Comparison of ENCODE assay signal across 8 mouse cellular contexts in the genomic region with DNA sequence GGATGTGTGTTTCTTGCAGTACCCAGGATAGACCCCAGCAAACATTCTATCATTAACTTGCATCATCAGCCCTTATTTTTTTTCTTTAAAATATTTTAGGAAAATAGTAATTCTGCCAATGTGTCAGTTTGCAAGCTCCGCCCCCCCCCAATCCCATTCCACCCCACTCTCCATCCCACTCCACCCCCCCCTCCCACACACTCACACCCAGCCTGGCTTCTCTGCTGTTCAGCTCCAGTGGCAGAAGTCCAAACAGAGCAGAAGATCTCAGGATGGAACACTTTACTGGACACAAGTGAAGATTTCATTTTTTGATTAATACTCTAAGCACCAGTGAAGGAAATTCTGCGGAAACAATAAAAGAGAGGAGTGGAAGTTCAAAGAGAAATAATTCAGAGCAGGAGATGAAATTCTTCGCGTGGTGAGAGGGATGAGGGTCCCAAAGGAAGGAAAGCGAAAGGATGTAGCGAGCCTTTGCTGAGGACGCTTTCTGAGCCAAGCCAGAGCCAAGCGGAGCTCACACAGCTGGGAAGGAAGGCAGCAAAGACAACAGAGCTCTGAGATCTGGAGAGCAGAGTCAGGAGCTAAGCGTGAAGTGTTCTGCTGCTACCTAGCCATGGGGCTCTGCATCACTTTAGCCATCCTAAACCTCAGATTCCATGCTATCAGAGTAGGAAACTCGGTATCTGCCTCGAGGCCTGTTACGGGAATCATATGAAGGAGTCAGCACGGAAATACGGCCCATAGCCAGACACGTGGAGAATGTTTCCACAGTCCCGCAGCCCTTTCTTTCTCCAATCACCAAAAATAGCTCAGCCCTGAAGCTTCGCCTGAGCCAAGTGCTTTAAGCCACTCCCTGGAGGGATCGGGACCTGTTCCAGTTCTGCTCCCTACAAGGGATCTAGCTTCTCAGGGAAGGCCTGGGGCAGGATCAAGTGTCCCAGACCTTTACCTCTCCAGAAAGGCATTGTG. TPM values are rescaled to one million over a fixed set of nuclear protein-coding genes. Genes with fewer than 3 reads are reported as not detected.
DNase-seq lines count a peak whose midpoint lies in the region; ATAC-seq and TF ChIP-seq lines count a peak whose summit lies in the region.
"Had no signal": no experiment of that assay in that cellular context is flagged by ENCODE, and none has a peak within 500 bp of the region (broad histone marks: within the 10 kb centered on the region; RNA-seq: fewer than 3 reads in every experiment).

No protein-coding gene starts in this region.

- intact Hi-C loops in left cerebral cortex, postnatal 25 days (cut with DNase I): no loop called here

- peaks cover 26% of the 10 kb centered on the region for H3K4me1 ChIP-seq in heart, embryonic 15.5 days (replicated peaks)
- H3K4me1 ChIP-seq in stomach, postnatal 0 days (replicated peaks; ENCODE audit: control insufficient read depth, insufficient read depth): no peaks in the 10 kb centered on the region

- H3K27ac ChIP-seq in heart, embryonic 15.5 days: peak overlapping the region; percentile 96
- peak overlapping the region; percentile 92 for H3K27ac ChIP-seq in stomach, postnatal 0 days (replicated peaks)

- peak overlapping the region; percentile 61 for H3K4me2 ChIP-seq in heart, embryonic 15.5 days
- H3K4me2 ChIP-seq in stomach, postnatal 0 days (replicated peaks; ENCODE audit: low read depth): peak overlapping the region; percentile 36

- H3K27me3 ChIP-seq in heart, embryonic 15.5 days: no peaks in the 10 kb centered on the region
- H3K27me3 ChIP-seq in stomach, postnatal 0 days (ENCODE audit: control insufficient read depth, insufficient read depth, low read length): no peaks in the 10 kb centered on the region

- no peaks in the 10 kb centered on the region for H3K9me3 ChIP-seq in heart, embryonic 15.5 days (replicated peaks)
- no peaks in the 10 kb centered on the region for H3K9me3 ChIP-seq in stomach, postnatal 0 days (ENCODE audit: control insufficient read depth, low read length)

- TF ChIP-seq EP300 in stomach, postnatal 0 days (optimal IDR thresholded peaks at IDR 0.05): no peak

- WGBS in heart, embryonic 15.5 days: 28% methylated on average over 18 of the region's 18 CpGs
- whole genome bisulfite sequencing in stomach, postnatal 0 days: 38% methylated on average over 18 of the region's 18 CpGs

- peak; percentile 89 for ATAC-seq in heart, embryonic 15.5 days (replicated peaks; ENCODE audit: insufficient number of reproducible peaks, insufficient read depth, low FRiP score, low read depth)
- peak; percentile 76; the same call in 1 of the 2 replicates for ATAC-seq in stomach, postnatal 0 days (ENCODE audit: low FRiP score, low TSS enrichment)

- no peak for TF ChIP-seq CTCF in stomach, postnatal 0 days (IDR thresholded peaks at IDR 0.05; ENCODE audit: low read depth)

- peak overlapping the region; percentile 29 for H3K4me3 ChIP-seq in heart, embryonic 15.5 days
- no peak overlapping the region; the same call in 1 of the 2 replicates for H3K4me3 ChIP-seq in stomach, postnatal 0 days (ENCODE audit: low read depth, low read length)

- H3K9ac ChIP-seq in heart, embryonic 15.5 days: peak overlapping the region; percentile 34; the same call in 1 of the 2 replicates
- peak overlapping the region; percentile 31 for H3K9ac ChIP-seq in stomach, postnatal 0 days (ENCODE audit: low read length)

- no peaks in the 10 kb centered on the region for H3K36me3 ChIP-seq in heart, embryonic 15.5 days
- no peaks in the 10 kb centered on the region for H3K36me3 ChIP-seq in stomach, postnatal 0 days (ENCODE audit: control insufficient read depth, insufficient read depth, low read length)

- peak; percentile 39 for DNase-seq in adrenal gland, postnatal 25 days
- DNase-seq in cerebellum, postnatal 10 days: peak; percentile 76 to 77
- peak; percentile 19 to 23 for DNase-seq in left cerebral cortex, postnatal 25 days (ENCODE audit: low spot score in 2 of 2)
- peak; percentile 41 for DNase-seq in stomach, postnatal 0 days (ENCODE audit: low spot score)
- DNase-seq in layer of hippocampus, adult 11-12 months (ENCODE audit: low spot score): no peak
- no peak for DNase-seq in T-cell, adult 2 months (ENCODE audit: low spot score)

RNA-seq across cellular contexts. Expression of gene Msgn1, which starts 4.8 kb away (rescaled TPM):
- total RNA-seq in adrenal gland, postnatal 25 days (2021): not detected in 2 replicates
- polyA plus RNA-seq in heart, embryonic 15.5 days (2015; fragmentation: Nextera tagmentation; extraction: Ambion mirVana): not detected in 2 replicates
- not detected for total RNA-seq in left cerebral cortex, postnatal 25 days (2021)
- not detected in 2 replicates for polyA plus RNA-seq in stomach, postnatal 0 days (2015; fragmentation: Nextera tagmentation; extraction: Ambion mirVana)
- polyA plus RNA-seq: neural tube, embryonic 14.5 days had no signal

RNA-seq across cellular contexts. Expression of gene Kcns3, which starts 53.1 kb away (rescaled TPM):
- 2.7 and 2.8 TPM in 2 replicates for total RNA-seq in adrenal gland, postnatal 25 days (2021)
- 0.47 and 1.0 TPM in 2 replicates for polyA plus RNA-seq in heart, embryonic 15.5 days (2015; fragmentation: Nextera tagmentation; extraction: Ambion mirVana)
- 1 to 10 TPM; 7.2 TPM for total RNA-seq in left cerebral cortex, postnatal 25 days (2021)
- polyA plus RNA-seq in stomach, postnatal 0 days (2015; fragmentation: Nextera tagmentation; extraction: Ambion mirVana): 6.1 and 6.7 TPM in 2 replicates

Comparison
In these comparisons a context has a peak if more than half of its experiments do, and no peak if none do; other contexts are left out.
1. DNase-seq: peak in adrenal gland, postnatal 25 days (single experiment), cerebellum, postnatal 10 days (2 of 2), left cerebral cortex, postnatal 25 days (2 of 2) and stomach, postnatal 0 days (single experiment); none in layer of hippocampus, adult 11-12 months (single experiment) and T-cell, adult 2 months (single experiment).